Mouse (Mus musculus): ENCODE results near the gene Gm12253. TPM values are rescaled to one million over a fixed set of nuclear protein-coding genes. Genes with fewer than 3 reads are reported as not detected.

The Gm12253 gene
- polyA plus RNA-seq, 1 experiment, result 0.42 TPM

DNA sequence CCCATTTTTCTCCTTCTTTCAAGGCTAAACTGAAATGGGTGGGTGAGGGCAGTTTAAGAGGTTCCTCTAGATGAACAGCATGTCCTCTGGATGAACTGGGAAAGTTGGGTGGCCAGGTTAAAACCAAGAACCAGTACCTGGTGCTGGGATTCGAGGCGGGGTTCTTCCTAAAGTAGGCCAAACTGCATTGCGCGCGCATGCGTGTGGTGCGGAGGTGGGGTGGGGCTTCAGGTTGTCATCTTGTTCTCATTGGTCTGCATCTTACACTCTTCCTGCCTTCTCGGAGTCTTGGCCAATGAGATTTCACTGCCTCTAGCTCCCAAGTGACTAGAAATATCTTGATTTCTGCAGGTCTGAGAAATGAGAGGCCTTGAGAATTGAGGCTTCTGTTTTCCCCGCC lies 20.4 kb downstream of the Gm12253 start, which contains the start of gene Lypd9:
Gene Lypd9, minus strand, starts transcription at position 165 of the 400 bp plus-strand sequence.
- DNase-seq, result no peak
- TF ChIP-seq POLR2A (IDR thresholded peaks at IDR 0.05; ENCODE audit: control insufficient read depth, extremely low read depth, insufficient read depth, low read length, poor library complexity), result no peak
- TF ChIP-seq CTCF (IDR thresholded peaks at IDR 0.05; ENCODE audit: borderline replicate concordance, control insufficient read depth, extremely low read depth, insufficient read depth, low read length, poor library complexity), result no peak
- Histone ChIP-seq H3K27ac (ENCODE audit: control insufficient read depth, insufficient read depth, low read length) (no peak within 1 kb of the TSS), H3K4me1 (replicated peaks; ENCODE audit: control insufficient read depth, insufficient read depth, low read length) (no peaks in the 10 kb centered on the region), H3K4me3 (ENCODE audit: control insufficient read depth, insufficient read depth, low read length) (no peak within 1 kb of the TSS), H3K27me3 (ENCODE audit: control insufficient read depth, insufficient read depth, low read length) (no peaks in the 10 kb centered on the region), H3K36me3 (ENCODE audit: control insufficient read depth, insufficient read depth, low read length) (no peaks in the 10 kb centered on the region)
- WGBS, result 97% methylated on average over 9 of the region's 9 CpGs

DNA sequence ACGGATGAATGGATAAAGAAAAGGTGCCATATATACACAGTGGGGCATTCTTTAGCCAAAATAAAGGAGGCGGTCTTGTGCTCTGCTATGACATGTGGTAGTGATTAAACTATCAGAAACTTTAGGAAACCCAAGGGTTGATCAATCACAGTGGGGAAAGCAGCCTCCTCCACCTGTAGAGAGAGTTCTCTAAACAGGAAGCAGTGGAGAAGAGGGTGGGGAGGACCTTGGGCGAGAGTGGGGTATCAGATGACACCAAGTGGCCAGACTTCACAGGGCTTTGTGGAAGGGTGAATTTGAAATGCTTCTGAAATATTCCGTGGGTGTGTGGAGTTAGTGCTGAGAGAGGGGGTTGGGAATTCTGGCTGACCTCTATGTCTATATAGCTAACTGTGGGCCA lies 21.2 kb downstream of the Gm12253 start:
- H3K27me3 ChIP-seq (ENCODE audit: control insufficient read depth, insufficient read depth, low read length), result no peaks in the 10 kb centered on the region
- WGBS, result 66% methylated on average over 4 of the region's 4 CpGs
- H3K4me3 ChIP-seq (ENCODE audit: control insufficient read depth, insufficient read depth, low read length), result no peak overlapping the region
- TF ChIP-seq CTCF (IDR thresholded peaks at IDR 0.05; ENCODE audit: borderline replicate concordance, control insufficient read depth, extremely low read depth, insufficient read depth, low read length, poor library complexity) (no peak), POLR2A (IDR thresholded peaks at IDR 0.05; ENCODE audit: control insufficient read depth, extremely low read depth, insufficient read depth, low read length, poor library complexity) (no peak)
- H3K27ac ChIP-seq (ENCODE audit: control insufficient read depth, insufficient read depth, low read length), result no peak overlapping the region
- no peaks in the 10 kb centered on the region for H3K36me3 ChIP-seq (ENCODE audit: control insufficient read depth, insufficient read depth, low read length)
- no peaks in the 10 kb centered on the region for H3K4me1 ChIP-seq (replicated peaks; ENCODE audit: control insufficient read depth, insufficient read depth, low read length)
- no peak for DNase-seq

- Histone ChIP-seq H3K4me1 (replicated peaks; ENCODE audit: control insufficient read depth, insufficient read depth, low read length) (no peaks in the 10 kb centered on the region), H3K27ac (ENCODE audit: control insufficient read depth, insufficient read depth, low read length) (no peak within 1 kb of the TSS), H3K4me3 (ENCODE audit: control insufficient read depth, insufficient read depth, low read length) (no peak within 1 kb of the TSS), H3K27me3 (ENCODE audit: control insufficient read depth, insufficient read depth, low read length) (no peaks in the 10 kb centered on the region), H3K36me3 (ENCODE audit: control insufficient read depth, insufficient read depth, low read length) (no peaks in the 10 kb centered on the region)
- DNase-seq, result no peak
- TF ChIP-seq POLR2A (IDR thresholded peaks at IDR 0.05; ENCODE audit: control insufficient read depth, extremely low read depth, insufficient read depth, low read length, poor library complexity) (no peak), CTCF (IDR thresholded peaks at IDR 0.05; ENCODE audit: borderline replicate concordance, control insufficient read depth, extremely low read depth, insufficient read depth, low read length, poor library complexity) (no peak)
Observed at GRCm38 (mm10) chr11:58462170-58462569, 29.8 kb downstream of the Gm12253 start, which contains the start of gene Olfr30. TSS of gene Olfr30 (minus strand) at chr11:58462270.

Other genes starting within 250 kb of the Gm12253 start
- gene Igtp, start 233.0 kb upstream of the Gm12253 start, polyA plus RNA-seq (2012; rRNA removed), result 58.1 and 60.9 TPM in 2 replicates
- gene Irgm2, start 232.9 kb upstream of the Gm12253 start, polyA plus RNA-seq (2012; rRNA removed), result 17.1 and 20.1 TPM in 2 replicates
- 0.07 and 0.29 TPM in 2 replicates for gene 4930438A08Rik, start 157.8 kb upstream of the Gm12253 start, polyA plus RNA-seq (2012; rRNA removed)
- 42.1 and 49.7 TPM in 2 replicates for gene Zfp692, start 125.5 kb upstream of the Gm12253 start, polyA plus RNA-seq (2012; rRNA removed)
- 54.1 and 54.5 TPM in 2 replicates for gene Zfp672, start 102.2 kb upstream of the Gm12253 start, polyA plus RNA-seq (2012; rRNA removed)
- gene Sh3bp5l, start 101.8 kb upstream of the Gm12253 start, polyA plus RNA-seq (2012; rRNA removed), result 41.3 and 43.3 TPM in 2 replicates
- 26.2 and 31.5 TPM in 2 replicates for gene Lypd8, start 53.5 kb upstream of the Gm12253 start, polyA plus RNA-seq (2012; rRNA removed)
- gene 1810065E05Rik, start 11.4 kb upstream of the Gm12253 start, polyA plus RNA-seq (2012; rRNA removed), result 0.77 and 0.92 TPM in 2 replicates
- gene Lypd9, start 20.4 kb downstream of the Gm12253 start, polyA plus RNA-seq (2012; rRNA removed), result not detected in 2 replicates
- gene Olfr30, start 29.7 kb downstream of the Gm12253 start, polyA plus RNA-seq (2012; rRNA removed), result 0.05 TPM in 1 of 2 replicates, not detected in the other
- gene Olfr332, start 60.0 kb downstream of the Gm12253 start, polyA plus RNA-seq (2012; rRNA removed), result 0.03 TPM in 1 of 2 replicates, not detected in the other
- gene Olfr331, start 70.0 kb downstream of the Gm12253 start, polyA plus RNA-seq (2012; rRNA removed), result not detected in 2 replicates
- 0.29 and 0.50 TPM in 2 replicates for gene Olfr330, start 102.3 kb downstream of the Gm12253 start, polyA plus RNA-seq (2012; rRNA removed)
- 0.11 and 0.51 TPM in 2 replicates for gene Olfr329-ps, start 113.9 kb downstream of the Gm12253 start, polyA plus RNA-seq (2012; rRNA removed)
- gene Olfr328, start 123.1 kb downstream of the Gm12253 start, polyA plus RNA-seq (2012; rRNA removed), result 0.10 TPM in 1 of 2 replicates, not detected in the other
- gene Olfr224, start 138.0 kb downstream of the Gm12253 start, polyA plus RNA-seq (2012; rRNA removed), result 0.27 and 0.69 TPM in 2 replicates
- 0.32 TPM in 1 of 2 replicates, not detected in the other for gene Olfr325, start 145.2 kb downstream of the Gm12253 start, polyA plus RNA-seq (2012; rRNA removed)
- gene Olfr324, start 162.6 kb downstream of the Gm12253 start, polyA plus RNA-seq (2012; rRNA removed), result not detected in 2 replicates
- gene 2210407C18Rik, start 183.5 kb downstream of the Gm12253 start, polyA plus RNA-seq (2012; rRNA removed), result 3.7 and 5.3 TPM in 2 replicates
- gene Olfr323, start 197.9 kb downstream of the Gm12253 start, polyA plus RNA-seq (2012; rRNA removed), result 0.58 TPM in 1 of 2 replicates, not detected in the other
- 0.59 and 0.75 TPM in 2 replicates for gene Trim58, start 207.9 kb downstream of the Gm12253 start, polyA plus RNA-seq (2012; rRNA removed)
- 0.07 TPM in 1 of 2 replicates, not detected in the other for gene Olfr322, start 226.2 kb downstream of the Gm12253 start, polyA plus RNA-seq (2012; rRNA removed)
- not detected in 2 replicates for gene Olfr320, start 248.5 kb downstream of the Gm12253 start, polyA plus RNA-seq (2012; rRNA removed)